Mouse (Mus musculus): ENCODE measurements around the gene Lrmp.

GRCm38 (mm10) chr6:145147716-145148115, 32.3 kb downstream of the Lrmp start:
- TF ChIP-seq POLR2A (IDR thresholded peaks at IDR 0.05; ENCODE audit: low read depth, low read length) (no peak), CTCF (IDR thresholded peaks at IDR 0.05; ENCODE audit: extremely low read depth, insufficient read depth, insufficient read length, insufficient replicate concordance) (no peak)
